Mouse (Mus musculus): ENCODE measurements at regions not wholly inside any gene's neighbourhood (a gene's known extent, or its start where the extent isn't known, plus 50 kb on each side); places are given as distances from the start of the nearest gene placed in this dataset.

GRCm38 (mm10) chr6:107319565-107319964 lies 210.0 kb upstream of the Lrrn1 start:
- no peak for TF ChIP-seq TCF12 (IDR thresholded peaks at IDR 0.05; ENCODE audit: insufficient read depth, poor library complexity, severe bottlenecking)
- TF ChIP-seq MAX (IDR thresholded peaks at IDR 0.05; ENCODE audit: low read depth), result no peak
- no peak for TF ChIP-seq POLR2AphosphoS2 (IDR thresholded peaks at IDR 0.05; ENCODE audit: insufficient read length, low read depth)
- no peak for TF ChIP-seq POLR2A (IDR thresholded peaks at IDR 0.05; ENCODE audit: insufficient read length, low read depth)
- no peak for TF ChIP-seq REST (IDR thresholded peaks at IDR 0.05; ENCODE audit: insufficient read depth, insufficient read length)
- no peak for TF ChIP-seq TCF3 (IDR thresholded peaks at IDR 0.05; ENCODE audit: insufficient read length, low read depth)
- no peak for TF ChIP-seq USF1 (IDR thresholded peaks at IDR 0.05; ENCODE audit: low read depth)
- no peak for TF ChIP-seq MYOD1 (IDR thresholded peaks at IDR 0.05; ENCODE audit: control insufficient read depth in 1 of 3, insufficient read length in 2 of 3, low read depth in 2 of 3)
- TF ChIP-seq MYOG (IDR thresholded peaks at IDR 0.05; ENCODE audit: control insufficient read depth in 1 of 3, insufficient read depth in 1 of 3, insufficient read length in 2 of 3, low read depth in 2 of 3), result no peak
- no peak for TF ChIP-seq E2F4 (IDR thresholded peaks at IDR 0.05; ENCODE audit: insufficient read depth)
- TF ChIP-seq CEBPB (IDR thresholded peaks at IDR 0.05; ENCODE audit: insufficient read depth, poor library complexity, severe bottlenecking), result no peak

All from myocyte (in vitro differentiated cells).